Mouse (Mus musculus) G1E (cell line): ENCODE results near the gene Abca17. TPM values are rescaled to one million over a fixed set of nuclear protein-coding genes. Genes with fewer than 3 reads are reported as not detected.
A peak's percentile ranks its signal among the peaks of the same experiment; 100 is the strongest.

ENCODE experiments used
- ATAC-seq: 2 replicates; pipeline ENCODE4 v1.8.0; 2016; ENCODE audit warnings: mild to moderate bottlenecking; ENCODE audit not compliant: insufficient number of reproducible peaks, poor library complexity, low FRiP score, severe bottlenecking; ENCODE audit errors: extremely low read depth
- DNase-seq: peaks from one replicate; pipeline ENCODE4 v3.0.0; 2012; ENCODE audit warnings: low spot score
- H3K27me3 ChIP-seq: 2 replicates; pipeline ENCODE4 v1.6.1; 2012; ENCODE audit warnings: mild to moderate bottlenecking, low read length, inconsistent platforms; ENCODE audit not compliant: insufficient read depth
- H3K36me3 ChIP-seq: replicated peaks from 2 replicates; pipeline ENCODE3; 2012; ENCODE audit warnings: mild to moderate bottlenecking, inconsistent platforms
- H3K4me1 ChIP-seq: 2 replicates; pipeline ENCODE4 v1.6.1; 2012; ENCODE audit warnings: low read depth, low read length, inconsistent platforms, mixed read lengths; ENCODE audit not compliant: insufficient read depth
- H3K4me3 ChIP-seq: 2 replicates; pipeline ENCODE4 v1.5.1; 2012; ENCODE audit warnings: low read depth, mild to moderate bottlenecking, inconsistent platforms, low read length, moderate library complexity, mixed read lengths
- H3K9me3 ChIP-seq: replicated peaks from 2 replicates; pipeline ENCODE4 v1.6.1; 2012; ENCODE audit warnings: inconsistent platforms
- CTCF ChIP-seq: IDR thresholded peaks from 2 replicates; pipeline ENCODE4 v1.5.1; 2012; ENCODE audit warnings: low read depth, low read length, inconsistent platforms, mixed read lengths
- GATA1 ChIP-seq: IDR thresholded peaks from 2 replicates; pipeline ENCODE4 v1.6.1; 2012; ENCODE audit warnings: borderline replicate concordance, low read length, inconsistent platforms, mixed read lengths
- GATA2 ChIP-seq: IDR thresholded peaks from 2 replicates; pipeline ENCODE4 v1.6.1; 2012; ENCODE audit warnings: low read depth, low read length, inconsistent platforms, borderline replicate concordance
- POLR2AphosphoS5 ChIP-seq: IDR thresholded peaks from 2 replicates; pipeline ENCODE4 v1.6.1; 2012; ENCODE audit warnings: low read depth, low read length, inconsistent platforms; ENCODE audit not compliant: insufficient replicate concordance
- TAL1 ChIP-seq: conservative IDR thresholded peaks from 2 replicates; pipeline ENCODE4 v1.6.1; 2012; ENCODE audit warnings: low read depth, low read length, inconsistent platforms, mixed read lengths
- polyA plus RNA-seq: library from polyadenylated mRNA; stranded (reverse); fragments of >175 nt; gene quantifications from 2 replicates; pipeline ENCODE4 v1.2.3, GENCODE M21; 2012
- total RNA-seq, 2 experiments: library from RNA; stranded (forward) in 1 of 2; stranded (reverse) in 1 of 2; fragments of 200-1000 nt in 1 of 2; fragments of >200 nt in 1 of 2; fragmentation: Nextera tagmentation in 1 of 2; gene quantifications; 2 replicates each; pipeline ENCODE4 v1.2.3; 2014 to 2017

Abca17 gene
- total and polyA plus RNA-seq, 3 experiments, result under 0.01 TPM; not detected in 2

DNA sequence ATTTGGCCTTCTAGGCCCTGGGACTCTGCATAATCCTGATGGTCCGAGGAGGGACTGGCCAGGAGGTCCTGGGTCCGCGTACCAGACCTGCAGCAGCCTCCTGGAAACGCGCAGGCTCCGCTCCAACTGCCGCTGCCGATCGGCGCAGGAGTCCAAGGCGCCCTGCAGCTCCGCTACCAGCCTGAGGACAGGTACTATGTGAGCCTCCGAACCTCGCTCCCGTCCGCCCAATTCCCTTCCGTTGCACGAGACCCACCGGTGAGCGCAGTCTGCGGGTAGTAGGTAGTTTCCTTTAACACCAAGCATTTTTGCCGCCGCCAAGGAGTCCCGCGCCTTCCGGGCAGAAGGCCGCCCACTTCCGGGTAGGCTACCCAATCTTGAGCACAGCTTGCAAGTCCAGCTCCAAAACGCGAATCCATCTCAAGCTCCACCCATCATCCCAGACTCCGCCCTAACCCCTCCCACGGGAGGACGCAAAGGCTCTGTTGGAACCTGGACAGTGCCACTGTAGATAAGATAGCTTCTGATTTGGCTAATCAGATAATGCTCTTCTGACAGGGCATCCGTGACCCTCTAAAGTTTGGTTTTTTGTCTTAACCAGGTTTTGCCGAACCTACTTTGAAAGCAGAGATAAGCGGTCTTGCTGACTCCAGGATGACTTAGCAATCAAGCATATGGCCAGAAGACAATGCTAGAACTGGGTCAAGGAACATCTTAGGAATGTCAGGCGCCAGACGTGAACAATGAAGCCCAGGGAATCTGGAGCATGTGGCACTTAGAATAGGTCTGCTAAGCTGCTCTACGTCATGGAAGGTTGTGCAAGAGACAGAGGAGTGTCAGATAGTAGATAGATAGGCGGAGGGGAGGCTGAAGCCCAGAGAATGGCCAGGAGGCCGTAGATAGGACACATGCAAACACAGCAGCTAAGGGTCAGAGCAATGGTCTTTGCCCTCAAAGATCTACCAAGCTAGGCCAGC, 130.1 kb downstream of the Abca17 start, which contains the start of gene Tedc2:
Tedc2 (minus strand) TSS at position 417 of the 977 bp plus-strand sequence.
- no peaks in the 10 kb centered on the region for H3K9me3 ChIP-seq
- no peaks in the 10 kb centered on the region for H3K27me3 ChIP-seq
- DNase-seq, result peak; percentile 75
- TF ChIP-seq GATA1, result no peak
- no peak for TF ChIP-seq CTCF
- TF ChIP-seq POLR2AphosphoS5, result peak; percentile 34; the same call in 1 of the 2 replicates
- TF ChIP-seq GATA2, result 0 out of 2 replicates have a peak, but pooled peaks have one; percentile 28
- peak; percentile 59 for TF ChIP-seq TAL1
- peaks cover 90% of the 10 kb centered on the region for H3K4me1 ChIP-seq
- ATAC-seq, result peak; percentile 75
- peak within 1 kb of the TSS; percentile 98 for H3K4me3 ChIP-seq
- peaks cover 79% of the 10 kb centered on the region for H3K36me3 ChIP-seq

DNA sequence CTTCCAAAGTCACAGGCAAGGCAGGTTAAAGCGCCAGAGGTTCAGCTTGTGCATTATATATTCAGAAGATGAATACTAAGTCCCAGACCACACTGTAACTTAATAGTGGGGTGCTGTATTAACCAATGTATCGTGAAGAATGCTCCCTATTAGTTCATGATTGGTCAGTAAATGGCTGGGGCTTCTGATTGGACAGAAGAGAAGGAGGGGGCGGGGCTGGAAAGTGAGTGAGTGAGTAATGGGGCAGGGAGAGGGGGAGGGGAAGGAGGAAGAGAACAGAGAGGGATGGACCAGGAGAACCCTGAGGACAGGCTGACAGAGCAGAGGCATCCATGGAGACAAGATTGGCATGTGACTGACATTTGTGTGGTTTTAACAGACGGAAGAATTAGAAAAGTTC, 134.0 kb downstream of the Abca17 start:
- DNase-seq, result no peak
- Histone ChIP-seq H3K27me3 (no peaks in the 10 kb centered on the region), H3K36me3 (peaks cover 68% of the 10 kb centered on the region), H3K4me1 (peaks cover 77% of the 10 kb centered on the region), H3K4me3 (no peak overlapping the region), H3K9me3 (no peaks in the 10 kb centered on the region)
- no peak; the same call in 1 of the 2 replicates for ATAC-seq
- TF ChIP-seq GATA1, result no peak
- no peak for TF ChIP-seq CTCF
- no peak for TF ChIP-seq GATA2
- TF ChIP-seq POLR2AphosphoS5, result no peak
- no peak for TF ChIP-seq TAL1

Other genes with a start within 250 kb of the Abca17 start
- gene Pdpk1, start 200.1 kb downstream of the Abca17 start, total RNA-seq (2014; fragmentation: Nextera tagmentation), result 58.6 and 58.8 TPM in 2 replicates
- 48.3 and 63.3 TPM in 2 replicates for gene Pdpk1, start 200.1 kb downstream of the Abca17 start, total RNA-seq (2017)
- gene Pdpk1, start 200.1 kb downstream of the Abca17 start, polyA plus RNA-seq, result 27.0 and 47.8 TPM in 2 replicates
- gene Amdhd2, start 187.3 kb downstream of the Abca17 start, total RNA-seq (2014; fragmentation: Nextera tagmentation), result 7.2 and 18.7 TPM in 2 replicates
- gene Amdhd2, start 187.3 kb downstream of the Abca17 start, total RNA-seq (2017), result 60.2 and 66.4 TPM in 2 replicates
- gene Amdhd2, start 187.3 kb downstream of the Abca17 start, polyA plus RNA-seq, result 44.1 and 45.3 TPM in 2 replicates
- gene Atp6v0c, start 181.4 kb downstream of the Abca17 start, total RNA-seq (2014; fragmentation: Nextera tagmentation), result 126 and 189 TPM in 2 replicates
- 61.1 and 65.5 TPM in 2 replicates for gene Atp6v0c, start 181.4 kb downstream of the Abca17 start, total RNA-seq (2017)
- 209 and 285 TPM in 2 replicates for gene Atp6v0c, start 181.4 kb downstream of the Abca17 start, polyA plus RNA-seq
- 94.0 and 120 TPM in 2 replicates for gene Tbc1d24, start 145.5 kb downstream of the Abca17 start, total RNA-seq (2014; fragmentation: Nextera tagmentation)
- gene Tbc1d24, start 145.5 kb downstream of the Abca17 start, total RNA-seq (2017), result 57.9 and 59.1 TPM in 2 replicates
- gene Tbc1d24, start 145.5 kb downstream of the Abca17 start, polyA plus RNA-seq, result 14.6 and 23.4 TPM in 2 replicates
- gene Ntn3, start 141.5 kb downstream of the Abca17 start, total RNA-seq (2014; fragmentation: Nextera tagmentation), result 3.8 and 3.9 TPM in 2 replicates
- gene Ntn3, start 141.5 kb downstream of the Abca17 start, total RNA-seq (2017), result 1.5 and 2.1 TPM in 2 replicates
- 1.6 and 1.8 TPM in 2 replicates for gene Ntn3, start 141.5 kb downstream of the Abca17 start, polyA plus RNA-seq
- 22.8 and 41.7 TPM in 2 replicates for gene Tedc2, start 130.2 kb downstream of the Abca17 start, total RNA-seq (2014; fragmentation: Nextera tagmentation)
- 38.3 and 46.5 TPM in 2 replicates for gene Tedc2, start 130.2 kb downstream of the Abca17 start, total RNA-seq (2017)
- gene Tedc2, start 130.2 kb downstream of the Abca17 start, polyA plus RNA-seq, result 47.0 and 55.1 TPM in 2 replicates
- 65.0 and 73.4 TPM in 2 replicates for gene Ccnf, start 99.6 kb downstream of the Abca17 start, total RNA-seq (2014; fragmentation: Nextera tagmentation)
- 59.1 and 65.1 TPM in 2 replicates for gene Ccnf, start 99.6 kb downstream of the Abca17 start, total RNA-seq (2017)
- 87.0 and 87.6 TPM in 2 replicates for gene Ccnf, start 99.6 kb downstream of the Abca17 start, polyA plus RNA-seq
- 65.4 and 68.9 TPM in 2 replicates for gene Abca3, start 882 bp upstream of the Abca17 start, total RNA-seq (2014; fragmentation: Nextera tagmentation)
- 22.1 and 24.0 TPM in 2 replicates for gene Abca3, start 882 bp upstream of the Abca17 start, total RNA-seq (2017)
- gene Abca3, start 882 bp upstream of the Abca17 start, polyA plus RNA-seq, result 29.2 and 29.5 TPM in 2 replicates
- 121 and 123 TPM in 2 replicates for gene Rnps1, start 63.5 kb upstream of the Abca17 start, total RNA-seq (2014; fragmentation: Nextera tagmentation)
- 152 and 177 TPM in 2 replicates for gene Rnps1, start 63.5 kb upstream of the Abca17 start, total RNA-seq (2017)
- 428 and 563 TPM in 2 replicates for gene Rnps1, start 63.5 kb upstream of the Abca17 start, polyA plus RNA-seq
- 53.1 and 65.7 TPM in 2 replicates for gene Eci1, start 75.6 kb upstream of the Abca17 start, total RNA-seq (2014; fragmentation: Nextera tagmentation)
- 39.4 and 45.4 TPM in 2 replicates for gene Eci1, start 75.6 kb upstream of the Abca17 start, total RNA-seq (2017)
- gene Eci1, start 75.6 kb upstream of the Abca17 start, polyA plus RNA-seq, result 40.9 and 52.2 TPM in 2 replicates
- 0.73 and 1.3 TPM in 2 replicates for gene Dnase1l2, start 92.0 kb upstream of the Abca17 start, total RNA-seq (2014; fragmentation: Nextera tagmentation)
- gene Dnase1l2, start 92.0 kb upstream of the Abca17 start, total RNA-seq (2017), result 1.7 and 2.3 TPM in 2 replicates
- gene Dnase1l2, start 92.0 kb upstream of the Abca17 start, polyA plus RNA-seq, result 0.05 and 0.18 TPM in 2 replicates
- 21.7 and 37.2 TPM in 2 replicates for gene E4f1, start 119.2 kb upstream of the Abca17 start, total RNA-seq (2014; fragmentation: Nextera tagmentation)
- 17.4 and 18.4 TPM in 2 replicates for gene E4f1, start 119.2 kb upstream of the Abca17 start, total RNA-seq (2017)
- 17.1 and 19.7 TPM in 2 replicates for gene E4f1, start 119.2 kb upstream of the Abca17 start, polyA plus RNA-seq
- 17.8 and 19.6 TPM in 2 replicates for gene Pgp, start 119.3 kb upstream of the Abca17 start, total RNA-seq (2014; fragmentation: Nextera tagmentation)
- 13.3 and 13.9 TPM in 2 replicates for gene Pgp, start 119.3 kb upstream of the Abca17 start, total RNA-seq (2017)
- gene Pgp, start 119.3 kb upstream of the Abca17 start, polyA plus RNA-seq, result 58.3 and 69.2 TPM in 2 replicates
- not detected in 2 replicates for gene Bricd5, start 122.8 kb upstream of the Abca17 start, total RNA-seq (2014; fragmentation: Nextera tagmentation)
- 0.33 and 0.58 TPM in 2 replicates for gene Bricd5, start 122.8 kb upstream of the Abca17 start, total RNA-seq (2017)
- 0.23 and 0.27 TPM in 2 replicates for gene Bricd5, start 122.8 kb upstream of the Abca17 start, polyA plus RNA-seq
- 5.2 and 7.0 TPM in 2 replicates for gene Mlst8, start 128.0 kb upstream of the Abca17 start, total RNA-seq (2014; fragmentation: Nextera tagmentation)
- gene Mlst8, start 128.0 kb upstream of the Abca17 start, total RNA-seq (2017), result 17.2 and 19.7 TPM in 2 replicates
- gene Mlst8, start 128.0 kb upstream of the Abca17 start, polyA plus RNA-seq, result 6.4 and 7.1 TPM in 2 replicates
- not detected in 2 replicates for gene Caskin1, start 137.5 kb upstream of the Abca17 start, total RNA-seq (2014; fragmentation: Nextera tagmentation)
- 0.11 and 0.29 TPM in 2 replicates for gene Caskin1, start 137.5 kb upstream of the Abca17 start, total RNA-seq (2017)
- gene Caskin1, start 137.5 kb upstream of the Abca17 start, polyA plus RNA-seq, result not detected in 2 replicates
- 62.8 and 70.6 TPM in 2 replicates for gene Traf7, start 176.9 kb upstream of the Abca17 start, total RNA-seq (2014; fragmentation: Nextera tagmentation)
- gene Traf7, start 176.9 kb upstream of the Abca17 start, total RNA-seq (2017), result 81.7 and 103 TPM in 2 replicates
- 153 and 198 TPM in 2 replicates for gene Traf7, start 176.9 kb upstream of the Abca17 start, polyA plus RNA-seq
- gene Rab26, start 183.1 kb upstream of the Abca17 start, total RNA-seq (2014; fragmentation: Nextera tagmentation), result 0.83 TPM in 1 of 2 replicates, not detected in the other
- gene Rab26, start 183.1 kb upstream of the Abca17 start, total RNA-seq (2017), result 0.35 and 0.49 TPM in 2 replicates
- gene Rab26, start 183.1 kb upstream of the Abca17 start, polyA plus RNA-seq, result 0.24 and 0.26 TPM in 2 replicates
- gene Pkd1, start 198.8 kb upstream of the Abca17 start, total RNA-seq (2014; fragmentation: Nextera tagmentation), result 14.4 and 28.0 TPM in 2 replicates
- 5.0 and 10.3 TPM in 2 replicates for gene Pkd1, start 198.8 kb upstream of the Abca17 start, total RNA-seq (2017)
- 4.1 and 5.8 TPM in 2 replicates for gene Pkd1, start 198.8 kb upstream of the Abca17 start, polyA plus RNA-seq